10 mouse cellular contexts compared by ENCODE assay signal in the genomic region with DNA sequence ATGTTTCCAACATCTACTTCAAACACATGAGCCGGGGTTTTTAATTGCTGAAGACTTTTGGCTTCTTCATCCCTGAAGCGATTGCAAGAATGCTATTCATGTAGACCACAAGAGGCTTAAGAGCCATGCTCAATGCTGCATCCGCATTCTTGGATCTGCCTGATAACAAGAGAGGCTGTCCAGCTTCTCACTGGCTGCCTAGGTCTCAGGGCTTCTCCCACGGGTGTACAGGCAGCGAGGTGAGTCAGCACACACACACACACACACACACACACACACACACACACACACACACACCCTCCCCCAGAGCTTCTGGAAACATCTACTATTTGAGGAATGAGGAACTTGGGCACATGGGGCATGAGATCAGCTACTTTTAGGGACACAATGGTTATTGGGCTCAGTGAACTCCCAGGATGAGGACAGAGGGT.
DNase-seq lines count a peak whose midpoint lies in the region; ATAC-seq and TF ChIP-seq lines count a peak whose summit lies in the region.
"Had no signal": no experiment of that assay in that cellular context is flagged by ENCODE, and none has a peak within 500 bp of the region (broad histone marks: within the 10 kb centered on the region; RNA-seq: fewer than 3 reads in every experiment).

No protein-coding gene starts in this region.

- no peak overlapping the region for H3K4me3 ChIP-seq in limb, embryonic 13.5 days
- H3K4me3 ChIP-seq in limb, embryonic 10.5 days = no peak overlapping the region
- no peak overlapping the region for H3K4me3 ChIP-seq in kidney, embryonic 16.5 days (ENCODE audit: low read length)
- H3K4me3 ChIP-seq in myocyte = no peak overlapping the region
- no peak overlapping the region for H3K4me3 ChIP-seq in midbrain, embryonic 14.5 days (replicated peaks; ENCODE audit: low read depth, low read length)
- H3K4me3 ChIP-seq: hindbrain, embryonic 12.5 days; limb, embryonic 15.5 days had no signal

- DNase-seq in limb, embryonic 10.5 days (ENCODE audit: low spot score) = no peak
- DNase-seq in gastrocnemius, postnatal 14 days = peak; percentile 23
- no peak for DNase-seq in adrenal gland, adult 2 months
- no peak for DNase-seq in midbrain, embryonic 14.5 days
- no peak for DNase-seq in embryo, embryonic 10.5 days (ENCODE audit: low spot score)

- no peak overlapping the region for H3K9ac ChIP-seq in limb, embryonic 13.5 days
- no peak overlapping the region for H3K9ac ChIP-seq in kidney, embryonic 16.5 days (replicated peaks; ENCODE audit: low read length)
- no peak overlapping the region for H3K9ac ChIP-seq in midbrain, embryonic 14.5 days (replicated peaks; ENCODE audit: low read length)
- H3K9ac ChIP-seq: hindbrain, embryonic 12.5 days; limb, embryonic 15.5 days had no signal

- no peaks in the 10 kb centered on the region for H3K79me2 ChIP-seq in myocyte (ENCODE audit: control insufficient read depth, insufficient read depth)

- ATAC-seq in limb, embryonic 13.5 days (ENCODE audit: low FRiP score, low read depth) = 0 out of 2 replicates have a peak, but pooled peaks have one; percentile 32
- ATAC-seq in kidney, embryonic 16.5 days (ENCODE audit: low FRiP score, low TSS enrichment) = peak; percentile 70; the same call in 1 of the 2 replicates
- ATAC-seq in midbrain, embryonic 14.5 days (ENCODE audit: low FRiP score, low TSS enrichment) = no peak

- H3K27ac ChIP-seq in limb, embryonic 13.5 days = no peak overlapping the region
- no peak overlapping the region for H3K27ac ChIP-seq in limb, embryonic 10.5 days
- H3K27ac ChIP-seq in kidney, embryonic 16.5 days (ENCODE audit: low read length) = no peak overlapping the region
- H3K27ac ChIP-seq in midbrain, embryonic 14.5 days (replicated peaks; ENCODE audit: low read depth, low read length) = no peak overlapping the region
- H3K27ac ChIP-seq: hindbrain, embryonic 12.5 days; limb, embryonic 15.5 days had no signal

- WGBS in limb, embryonic 13.5 days = 76% methylated on average over 5 of the region's 5 CpGs
- 90% methylated on average over 5 of the region's 5 CpGs for WGBS in limb, embryonic 10.5 days
- 57% methylated on average over 5 of the region's 5 CpGs for WGBS in kidney, embryonic 16.5 days
- 66% methylated on average over 5 of the region's 5 CpGs for WGBS in midbrain, embryonic 14.5 days

- intact Hi-C loops in gastrocnemius, postnatal 14 days (cut with DNase I; ENCODE audit: low total_unique reads) = no loop called here

- H3K27me3 ChIP-seq in limb, embryonic 13.5 days = no peaks in the 10 kb centered on the region
- no peaks in the 10 kb centered on the region for H3K27me3 ChIP-seq in limb, embryonic 10.5 days (ENCODE audit: low read depth, poor library complexity, severe bottlenecking)
- no peaks in the 10 kb centered on the region for H3K27me3 ChIP-seq in kidney, embryonic 16.5 days (ENCODE audit: insufficient read depth, low read length)
- H3K27me3 ChIP-seq in myocyte (ENCODE audit: control insufficient read depth, insufficient read depth, insufficient read length) = no peaks in the 10 kb centered on the region
- no peaks in the 10 kb centered on the region for H3K27me3 ChIP-seq in midbrain, embryonic 14.5 days (ENCODE audit: control insufficient read depth, insufficient read depth, low read length)
- H3K27me3 ChIP-seq: hindbrain, embryonic 12.5 days; limb, embryonic 15.5 days had no signal

- no peaks in the 10 kb centered on the region for H3K36me3 ChIP-seq in limb, embryonic 13.5 days
- no peaks in the 10 kb centered on the region for H3K36me3 ChIP-seq in limb, embryonic 10.5 days
- no peaks in the 10 kb centered on the region for H3K36me3 ChIP-seq in kidney, embryonic 16.5 days (ENCODE audit: insufficient read depth, low read length)
- H3K36me3 ChIP-seq in myocyte (ENCODE audit: control insufficient read depth, insufficient read depth) = no peaks in the 10 kb centered on the region
- no peaks in the 10 kb centered on the region for H3K36me3 ChIP-seq in midbrain, embryonic 14.5 days (ENCODE audit: control insufficient read depth, insufficient read depth, low read length)
- H3K36me3 ChIP-seq: hindbrain, embryonic 12.5 days; limb, embryonic 15.5 days had no signal

- TF ChIP-seq POLR2A in myocyte (IDR thresholded peaks at IDR 0.05; ENCODE audit: insufficient read length, low read depth) = no peak

- no peaks in the 10 kb centered on the region for H3K9me3 ChIP-seq in limb, embryonic 13.5 days
- H3K9me3 ChIP-seq in limb, embryonic 10.5 days (replicated peaks) = no peaks in the 10 kb centered on the region
- H3K9me3 ChIP-seq in kidney, embryonic 16.5 days (ENCODE audit: low read length) = no peaks in the 10 kb centered on the region
- H3K9me3 ChIP-seq in midbrain, embryonic 14.5 days (ENCODE audit: control insufficient read depth, low read length) = no peaks in the 10 kb centered on the region
- H3K9me3 ChIP-seq: hindbrain, embryonic 12.5 days; limb, embryonic 15.5 days had no signal

- no peak overlapping the region for H3K4me2 ChIP-seq in limb, embryonic 13.5 days (replicated peaks)
- H3K4me2 ChIP-seq in kidney, embryonic 16.5 days (replicated peaks; ENCODE audit: low read depth, low read length) = no peak overlapping the region
- H3K4me2 ChIP-seq in myocyte (ENCODE audit: low read depth) = peak overlapping the region; percentile 49
- no peak overlapping the region for H3K4me2 ChIP-seq in midbrain, embryonic 14.5 days (ENCODE audit: low read length)
- H3K4me2 ChIP-seq: hindbrain, embryonic 12.5 days; limb, embryonic 15.5 days had no signal

- H3K4me1 ChIP-seq in limb, embryonic 13.5 days = peaks cover 17% of the 10 kb centered on the region
- H3K4me1 ChIP-seq in limb, embryonic 10.5 days = peaks cover 20% of the 10 kb centered on the region
- no peaks in the 10 kb centered on the region for H3K4me1 ChIP-seq in kidney, embryonic 16.5 days (ENCODE audit: insufficient read depth, low read length)
- H3K4me1 ChIP-seq in midbrain, embryonic 14.5 days (ENCODE audit: control insufficient read depth, insufficient read depth, low read length) = 0 out of 2 replicates have a peak, but pooled peaks cover 3% of the 10 kb centered on the region

- H3ac ChIP-seq in myocyte (ENCODE audit: control insufficient read depth, insufficient read length) = no peak overlapping the region

TF ChIP-seq in myocyte, 11 proteins besides CTCF, POLR2A, EP300 and RAD21:
- no peak for TF ChIP-seq REST (IDR thresholded peaks at IDR 0.05; ENCODE audit: insufficient read depth, insufficient read length)
- TF ChIP-seq MYOD1 (IDR thresholded peaks at IDR 0.05; ENCODE audit: control insufficient read depth in 1 of 3, insufficient read length in 2 of 3, low read depth in 2 of 3) = peak in 2 of 3 experiments; percentile 13 to 52
- TF ChIP-seq TCF12 (IDR thresholded peaks at IDR 0.05; ENCODE audit: insufficient read depth, poor library complexity, severe bottlenecking) = no peak
- TF ChIP-seq CEBPB (IDR thresholded peaks at IDR 0.05; ENCODE audit: insufficient read depth, poor library complexity, severe bottlenecking) = 0 out of 2 replicates have a peak, but pooled peaks have one; percentile 39
- peak; percentile 40 for TF ChIP-seq USF1 (IDR thresholded peaks at IDR 0.05; ENCODE audit: low read depth)
- TF ChIP-seq SRF (IDR thresholded peaks at IDR 0.05; ENCODE audit: control insufficient read depth, insufficient read length, low read depth) = no peak
- TF ChIP-seq MYOG (IDR thresholded peaks at IDR 0.05; ENCODE audit: control insufficient read depth in 1 of 3, insufficient read depth in 1 of 3, insufficient read length in 2 of 3, low read depth in 2 of 3) = peak in 1 of 3 experiments; percentile 65
